Mouse (Mus musculus) heart, postnatal 36 days (tissue): ENCODE data around the gene Zscan29. TPM values are rescaled to one million over a fixed set of nuclear protein-coding genes. Genes with fewer than 3 reads are reported as not detected.
"Not testable (repeated sequence)": the region's sequence is repeated elsewhere in the genome, so short reads cannot be mapped to it uniquely, and the experiment has no call there.

ENCODE experiments used
- DNase-seq, 2 experiments: peaks; one replicate each; pipeline ENCODE4 v3.0.0; 2021 to 2022
- intact Hi-C: fragments of 180-260 bp; cut with DNase I; formaldehyde crosslinking; loops from one replicate; pipeline ENCODE4 v1.15.1; 2025
- total RNA-seq, 2 experiments: library from RNA; stranded (reverse); gene quantifications; 2 replicates each; pipeline ENCODE4 v1.2.3; 2021

Gene Zscan29
- total RNA-seq, 2 experiments from 2014 or later = 6.7 to 6.9 TPM

DNA sequence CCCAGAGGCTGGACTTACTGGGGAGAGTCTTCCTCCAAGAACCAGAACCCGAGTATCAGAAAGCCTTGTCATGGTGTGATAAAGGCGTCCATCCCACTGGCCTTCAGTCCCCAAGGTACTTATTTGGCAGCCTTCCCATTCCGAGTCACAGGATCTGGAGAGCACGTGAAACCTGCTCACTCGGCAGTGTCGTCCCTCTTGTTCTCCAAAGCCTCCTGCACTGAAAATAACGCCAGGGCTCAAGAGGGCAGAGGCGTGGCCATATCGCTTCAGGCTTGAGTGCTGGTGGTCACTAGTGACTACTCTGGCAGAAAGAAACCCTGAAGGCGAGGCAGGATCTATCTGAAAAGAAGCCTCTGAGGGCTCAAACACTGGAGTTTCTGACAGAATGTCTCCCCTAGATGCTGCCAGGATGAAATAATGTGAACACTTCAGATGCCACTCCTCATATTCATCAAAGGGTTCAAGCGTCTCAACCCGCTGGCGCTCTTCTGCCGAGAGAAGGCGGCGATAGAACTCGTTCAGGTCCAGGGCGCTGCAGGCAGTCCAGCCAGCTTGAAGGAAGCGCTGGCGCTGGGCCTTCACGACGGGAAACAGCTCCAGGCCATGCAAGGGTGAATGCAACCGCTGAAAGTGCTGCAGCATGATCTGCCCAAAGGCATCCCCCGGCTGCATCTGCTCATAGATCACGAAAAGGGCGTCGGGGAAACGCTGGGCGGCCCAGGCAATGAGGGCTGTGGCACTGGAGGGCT is 31.5 kb downstream of the Zscan29 start:
- peak; percentile 33 to 57 for DNase-seq
- intact Hi-C loops = loop anchor here (2.0 kb wide), 1 partner anchor 31 kb away; the partner anchor contains the start of genes Tubgcp4 and Zscan29

DNA sequence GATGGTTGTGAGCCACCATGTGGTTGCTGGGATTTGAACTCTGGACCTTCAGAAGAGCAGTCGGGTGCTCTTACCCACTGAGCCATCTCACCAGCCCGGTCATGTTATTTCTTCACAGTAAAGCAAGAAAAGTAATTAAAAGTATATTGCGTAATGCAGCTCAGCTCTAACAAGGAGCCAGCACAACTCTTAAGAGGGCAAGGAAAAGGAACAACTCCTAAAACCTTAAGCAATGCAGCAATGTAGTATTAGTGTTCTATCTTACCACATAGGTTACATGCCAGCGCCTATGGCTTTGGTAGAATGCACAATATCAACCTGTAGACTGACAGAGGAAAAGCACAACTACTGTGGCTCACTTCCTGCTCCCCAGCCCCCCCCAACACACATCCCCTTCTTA is 33.6 kb downstream of the Zscan29 start:
- no peak for DNase-seq

DNA sequence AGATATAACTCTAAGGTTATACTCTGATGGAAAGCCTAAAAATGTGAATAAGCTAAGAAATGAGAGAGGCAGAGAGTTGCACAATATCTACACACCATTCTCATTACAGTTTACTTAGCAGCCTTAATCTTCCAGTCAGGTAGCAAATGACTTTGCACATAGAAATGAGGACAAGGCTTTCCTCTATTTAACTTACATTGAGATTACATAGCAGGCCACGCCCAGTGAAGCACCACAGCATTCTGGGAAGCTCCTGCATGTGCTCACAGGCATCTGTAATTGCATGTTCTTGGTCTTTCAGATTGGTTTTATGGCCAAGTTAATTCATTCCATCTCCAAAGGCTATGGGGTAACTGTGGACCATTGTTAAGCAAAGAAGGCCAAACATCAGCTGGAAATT is 38.1 kb downstream of the Zscan29 start:
- DNase-seq = no peak
- intact Hi-C loops = no loop called here

More for the DNA sequence above, 33.6 kb downstream of the Zscan29 start:
- intact Hi-C loops = no loop called here

DNA sequence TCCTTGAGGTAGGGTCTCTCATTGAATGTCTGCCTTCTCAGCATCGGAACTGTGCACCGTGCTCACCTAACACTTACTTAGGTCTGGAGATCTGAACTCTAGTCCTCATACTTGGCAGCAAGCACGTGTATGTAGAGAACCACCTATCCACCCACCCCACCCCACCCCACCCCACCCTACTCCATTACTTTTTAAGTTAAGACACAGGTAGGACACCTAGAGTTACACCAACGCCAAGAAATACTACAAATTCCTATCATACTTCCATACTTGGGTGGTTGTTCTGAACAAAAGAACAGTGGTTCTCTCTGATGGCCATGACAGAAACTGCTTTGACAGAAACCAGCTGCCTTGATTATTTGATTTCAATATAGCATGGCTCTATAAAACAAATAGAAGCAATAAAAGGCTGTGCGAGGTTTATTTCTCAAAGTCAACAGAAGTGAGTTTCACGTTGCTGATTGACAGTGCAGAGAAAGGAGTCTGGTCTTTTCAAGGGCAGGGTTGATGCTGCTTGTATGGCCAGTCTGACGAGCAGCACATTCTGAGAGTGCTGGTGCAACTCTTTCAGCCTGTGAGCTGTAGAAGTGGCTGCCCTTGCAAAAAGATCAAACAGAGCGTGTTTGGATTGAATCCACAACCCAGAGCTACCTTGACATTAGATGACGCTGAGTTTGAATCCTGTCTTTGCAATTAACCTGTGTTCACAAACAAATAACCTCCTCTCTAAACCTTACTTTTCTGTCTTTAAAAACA is 41.9 kb downstream of the Zscan29 start:
- DNase-seq = no peak
- intact Hi-C loops = no loop called here

DNA sequence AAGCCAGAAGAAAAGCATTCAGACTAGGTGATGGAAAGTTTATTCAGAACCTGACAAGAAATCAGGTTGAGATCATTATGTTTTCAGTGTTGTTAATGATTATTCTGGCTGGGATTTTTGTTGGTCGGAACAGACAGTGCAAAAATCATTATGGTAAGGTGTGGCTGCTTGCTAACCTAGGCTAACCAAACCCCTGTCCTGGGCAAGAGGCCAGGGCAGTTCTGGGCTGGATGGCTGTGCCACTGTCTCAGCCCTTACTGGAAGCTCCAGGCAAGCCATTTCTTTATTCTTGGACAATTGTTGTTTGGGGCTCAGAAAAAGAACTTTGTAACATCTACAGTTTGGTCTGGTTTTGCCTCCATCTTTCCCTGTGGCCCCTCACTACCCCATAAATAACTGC is 43.4 kb downstream of the Zscan29 start:
- intact Hi-C loops = no loop called here
- no peak for DNase-seq

DNA sequence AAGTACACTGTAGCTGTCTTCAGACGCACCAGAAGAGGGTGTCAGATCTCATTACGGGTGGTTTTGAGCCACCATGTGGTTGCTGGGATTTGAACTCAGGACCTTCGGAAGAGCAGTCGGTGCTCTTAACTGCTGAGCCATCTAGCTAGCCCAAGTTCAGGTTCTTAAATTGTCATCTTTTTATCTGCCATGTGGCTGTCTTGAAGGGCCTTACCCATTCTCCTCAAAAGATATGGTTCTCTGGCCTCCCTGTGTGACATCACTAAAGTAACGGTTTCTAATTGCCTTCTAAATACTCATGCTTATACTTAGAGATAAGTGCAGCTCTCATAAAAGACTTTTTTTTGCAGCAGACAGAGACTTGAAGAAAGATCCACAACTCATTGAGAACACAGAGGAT is 44.6 kb downstream of the Zscan29 start:
- DNase-seq, intact Hi-C loops: not testable (repeated sequence)

DNA sequence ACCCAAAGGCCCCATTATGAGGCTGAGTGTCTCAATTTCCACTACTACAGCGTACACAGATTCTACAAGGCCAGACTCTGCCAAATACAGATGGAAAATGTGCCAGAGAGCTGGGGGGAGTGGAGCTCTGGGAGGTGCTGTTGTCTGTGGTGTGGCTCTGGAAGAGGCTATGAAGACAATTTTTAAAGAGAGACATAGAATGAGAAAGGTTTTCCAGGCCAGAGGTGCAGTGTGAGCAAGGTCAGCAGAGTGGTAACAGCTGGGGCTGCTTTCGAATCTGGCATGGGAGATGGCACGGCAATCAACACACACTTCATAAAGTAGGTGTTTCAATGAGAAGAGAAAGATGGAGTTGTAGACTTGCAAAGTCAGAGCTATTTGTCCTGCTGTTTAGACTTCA is 51.7 kb downstream of the Zscan29 start:
- intact Hi-C loops = no loop called here
- no peak for DNase-seq

DNA sequence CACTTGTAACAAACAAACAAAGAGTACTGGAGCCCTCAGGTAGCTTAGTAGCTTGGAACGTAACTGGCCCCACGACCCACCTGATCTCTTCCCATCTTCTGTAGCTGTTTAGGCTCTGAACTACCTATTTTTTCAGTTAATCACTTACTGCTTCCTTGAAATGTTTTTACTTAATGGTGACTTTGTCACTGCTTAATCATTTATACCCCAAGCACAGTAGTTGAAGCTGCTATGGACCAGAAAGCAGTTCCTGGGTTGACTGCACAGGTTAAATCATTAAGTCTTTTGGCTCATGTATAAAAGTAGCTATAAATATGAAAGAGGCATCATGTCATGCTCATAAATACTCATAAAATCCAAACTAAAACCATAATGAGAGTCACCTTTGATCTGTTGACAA is 55.5 kb downstream of the Zscan29 start:
- DNase-seq = no peak
- intact Hi-C loops = no loop called here

DNA sequence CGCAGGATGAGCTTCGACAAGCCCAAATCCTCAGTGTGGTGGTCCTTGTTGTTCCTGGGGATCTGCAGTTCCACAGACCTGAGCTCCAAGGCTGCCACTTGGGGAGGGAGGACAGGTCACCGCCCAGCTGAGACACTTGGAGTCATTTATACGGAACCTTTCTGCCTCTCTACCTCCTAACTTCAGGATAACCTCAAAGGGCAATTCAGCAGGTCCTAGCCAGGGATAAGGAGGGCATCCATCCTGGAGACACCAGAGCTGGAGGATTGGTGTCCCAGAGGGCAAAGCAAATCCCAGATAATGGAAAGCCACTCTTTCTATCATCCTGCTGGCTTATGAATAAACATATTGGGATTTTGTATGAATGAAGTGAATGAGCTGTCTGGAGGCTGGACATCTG is 61.2 kb downstream of the Zscan29 start, which contains the start of gene Tgm7:
Gene Tgm7 (minus strand): TSS at position 101 of the 400 bp plus-strand sequence.
- intact Hi-C loops = loop anchor here (10.0 kb wide), 1 partner anchor 635 kb away; no protein-coding TSS in a partner anchor
- DNase-seq = no peak

Other genes with a start within 250 kb of the Zscan29 start
- 10 to 100 TPM; 22.6 to 23.5 TPM for gene Ubr1, start 200.4 kb downstream of the Zscan29 start, total RNA-seq
- 1 to 10 TPM; 4.4 to 4.9 TPM for gene Tmem62, start 194.1 kb downstream of the Zscan29 start, total RNA-seq
- gene Ccndbp1, start 162.7 kb downstream of the Zscan29 start, total RNA-seq = 10 to 100 TPM; 29.9 to 33.8 TPM
- under 1 TPM; 0.11 to 0.46 TPM for gene Epb42, start 134.1 kb downstream of the Zscan29 start, total RNA-seq
- gene Tgm5, start 85.3 kb downstream of the Zscan29 start, total RNA-seq = not detected
- not detected for gene Tgm7, start 61.3 kb downstream of the Zscan29 start, total RNA-seq
- 1 to 10 TPM; 7.8 to 8.3 TPM for gene Adal, start 30.7 kb downstream of the Zscan29 start, total RNA-seq
- gene Lcmt2, start 30.5 kb downstream of the Zscan29 start, total RNA-seq = 10 to 100 TPM in 1 of 2 experiments, 1 to 10 TPM in 1; 8.9 to 11.7 TPM
- gene Tubgcp4, start 471 bp downstream of the Zscan29 start, total RNA-seq = 10 to 100 TPM; 15.7 to 16.3 TPM
- gene Trp53bp1, start 100.3 kb upstream of the Zscan29 start, total RNA-seq = 10 to 100 TPM; 32.8 to 34.7 TPM
- gene Map1a, start 118.5 kb upstream of the Zscan29 start, total RNA-seq = 1 to 10 TPM; 3.9 to 4.4 TPM
- 10 to 100 TPM; 62.6 to 68.2 TPM for gene Ppip5k1, start 184.3 kb upstream of the Zscan29 start, total RNA-seq
- 1 to 10 TPM; 1.5 to 1.9 TPM for gene Ckmt1, start 186.6 kb upstream of the Zscan29 start, total RNA-seq
- not detected for gene Strc, start 216.0 kb upstream of the Zscan29 start, total RNA-seq
- 100 to 1,000 TPM; 121 to 152 TPM for gene Pdia3, start 242.7 kb upstream of the Zscan29 start, total RNA-seq
- gene Catsper2, start 242.7 kb upstream of the Zscan29 start, total RNA-seq = 1 to 10 TPM; 3.9 to 4.4 TPM